Mouse (Mus musculus): ENCODE results near the gene Draxin. TPM values are rescaled to one million over a fixed set of nuclear protein-coding genes. Genes with fewer than 3 reads are reported as not detected.
A peak's percentile ranks its signal among the peaks of the same experiment; 100 is the strongest.

The Draxin gene
- polyA plus RNA-seq, 1 experiment from 2014 or later = 10.4 TPM

DNA sequence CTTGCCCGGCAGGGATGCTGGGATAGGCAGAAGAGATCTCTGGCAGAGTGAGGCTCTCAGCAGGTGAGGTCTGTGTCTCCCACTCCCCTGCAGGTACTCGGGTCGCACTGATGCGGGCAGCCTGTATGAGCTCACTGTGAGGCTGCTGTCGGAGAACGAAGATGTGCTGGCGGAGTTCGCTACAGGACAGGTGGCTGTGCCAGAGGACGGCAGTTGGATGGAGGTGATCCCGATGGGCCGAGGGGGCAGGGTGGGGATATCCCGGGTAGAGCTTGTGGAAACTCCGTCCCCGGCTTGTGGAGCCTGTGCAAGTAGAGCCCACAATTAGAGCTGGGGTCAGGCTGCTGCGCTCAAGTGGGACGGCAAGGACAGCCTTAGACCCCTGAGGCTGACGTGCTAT lies 35.1 kb upstream of the Draxin start:
- Histone ChIP-seq H3K9me3 (replicated peaks) (no peaks in the 10 kb centered on the region), H3K36me3 (no peaks in the 10 kb centered on the region), H3K4me1 (peaks cover 46% of the 10 kb centered on the region), H3K4me2 (no peak overlapping the region), H3K27me3 (replicated peaks) (peaks cover 64% of the 10 kb centered on the region), H3K9ac (replicated peaks) (no peak overlapping the region), H3K27ac (replicated peaks) (no peak overlapping the region; the same call in 1 of the 2 replicates), H3K4me3 (replicated peaks) (no peak overlapping the region)
- ATAC-seq (ENCODE audit: low FRiP score) = no peak
- 5% methylated on average over 17 of the region's 17 CpGs for whole genome bisulfite sequencing

DNA sequence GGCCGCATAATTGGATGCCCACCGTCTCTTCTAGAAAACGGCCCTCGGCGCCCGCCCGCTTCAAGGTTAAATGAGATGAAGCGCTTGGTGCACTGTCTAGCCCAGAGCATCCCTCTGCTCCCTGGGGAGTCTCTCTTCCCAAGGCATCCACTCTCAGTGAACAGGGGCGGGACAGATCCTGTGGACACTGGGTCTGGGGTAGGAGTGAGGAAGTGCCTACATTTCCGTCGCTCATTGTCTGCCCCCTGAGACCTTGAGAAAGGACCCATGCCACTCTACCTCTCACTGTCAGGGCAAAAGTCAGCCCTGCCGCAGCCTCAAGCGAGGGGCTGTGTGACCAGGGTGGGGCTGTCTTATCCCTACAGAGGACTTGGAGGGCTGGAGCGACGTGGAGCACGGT lies 34.0 kb upstream of the Draxin start:
- no peaks in the 10 kb centered on the region for H3K9me3 ChIP-seq (replicated peaks)
- peak overlapping the region; percentile 56 for H3K4me2 ChIP-seq
- peaks cover 51% of the 10 kb centered on the region for H3K4me1 ChIP-seq
- 0% methylated on average over 16 of the region's 16 CpGs for WGBS
- no peak overlapping the region for H3K27ac ChIP-seq (replicated peaks)
- H3K36me3 ChIP-seq = no peaks in the 10 kb centered on the region
- no peak for ATAC-seq (ENCODE audit: low FRiP score)
- peaks cover 55% of the 10 kb centered on the region for H3K27me3 ChIP-seq (replicated peaks)
- no peak overlapping the region; the same call in 1 of the 2 replicates for H3K9ac ChIP-seq (replicated peaks)
- H3K4me3 ChIP-seq (replicated peaks) = peak overlapping the region; percentile 28

DNA sequence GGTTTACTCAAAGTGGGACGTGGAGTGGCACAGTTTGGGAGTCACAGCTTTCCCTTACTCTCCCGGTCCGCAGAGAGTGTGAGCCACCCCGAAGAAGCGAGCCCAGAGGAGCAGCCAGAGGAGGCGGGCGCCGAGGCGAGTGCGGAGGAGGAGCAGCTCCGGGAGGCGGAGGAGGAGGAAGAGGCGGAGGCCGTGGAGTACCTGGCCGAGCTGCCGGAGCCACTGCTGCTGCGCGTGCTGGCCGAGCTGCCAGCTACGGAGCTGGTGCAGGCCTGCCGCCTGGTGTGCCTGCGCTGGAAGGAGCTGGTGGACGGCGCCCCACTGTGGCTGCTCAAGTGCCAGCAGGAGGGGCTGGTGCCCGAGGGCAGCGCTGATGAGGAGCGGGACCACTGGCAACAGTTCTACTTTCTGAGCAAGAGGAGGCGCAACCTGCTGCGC lies 33.5 kb upstream of the Draxin start:
- H3K27me3 ChIP-seq (replicated peaks) = peaks cover 53% of the 10 kb centered on the region
- H3K4me2 ChIP-seq = peak overlapping the region; percentile 56
- H3K9me3 ChIP-seq (replicated peaks) = no peaks in the 10 kb centered on the region
- under 1% methylated on average over 28 of the region's 29 CpGs for WGBS
- no peak for ATAC-seq (ENCODE audit: low FRiP score)
- peak overlapping the region; percentile 28 for H3K4me3 ChIP-seq (replicated peaks)
- H3K27ac ChIP-seq (replicated peaks) = no peak overlapping the region
- peaks cover 51% of the 10 kb centered on the region for H3K4me1 ChIP-seq
- H3K9ac ChIP-seq (replicated peaks) = no peak overlapping the region; the same call in 1 of the 2 replicates
- no peaks in the 10 kb centered on the region for H3K36me3 ChIP-seq

DNA sequence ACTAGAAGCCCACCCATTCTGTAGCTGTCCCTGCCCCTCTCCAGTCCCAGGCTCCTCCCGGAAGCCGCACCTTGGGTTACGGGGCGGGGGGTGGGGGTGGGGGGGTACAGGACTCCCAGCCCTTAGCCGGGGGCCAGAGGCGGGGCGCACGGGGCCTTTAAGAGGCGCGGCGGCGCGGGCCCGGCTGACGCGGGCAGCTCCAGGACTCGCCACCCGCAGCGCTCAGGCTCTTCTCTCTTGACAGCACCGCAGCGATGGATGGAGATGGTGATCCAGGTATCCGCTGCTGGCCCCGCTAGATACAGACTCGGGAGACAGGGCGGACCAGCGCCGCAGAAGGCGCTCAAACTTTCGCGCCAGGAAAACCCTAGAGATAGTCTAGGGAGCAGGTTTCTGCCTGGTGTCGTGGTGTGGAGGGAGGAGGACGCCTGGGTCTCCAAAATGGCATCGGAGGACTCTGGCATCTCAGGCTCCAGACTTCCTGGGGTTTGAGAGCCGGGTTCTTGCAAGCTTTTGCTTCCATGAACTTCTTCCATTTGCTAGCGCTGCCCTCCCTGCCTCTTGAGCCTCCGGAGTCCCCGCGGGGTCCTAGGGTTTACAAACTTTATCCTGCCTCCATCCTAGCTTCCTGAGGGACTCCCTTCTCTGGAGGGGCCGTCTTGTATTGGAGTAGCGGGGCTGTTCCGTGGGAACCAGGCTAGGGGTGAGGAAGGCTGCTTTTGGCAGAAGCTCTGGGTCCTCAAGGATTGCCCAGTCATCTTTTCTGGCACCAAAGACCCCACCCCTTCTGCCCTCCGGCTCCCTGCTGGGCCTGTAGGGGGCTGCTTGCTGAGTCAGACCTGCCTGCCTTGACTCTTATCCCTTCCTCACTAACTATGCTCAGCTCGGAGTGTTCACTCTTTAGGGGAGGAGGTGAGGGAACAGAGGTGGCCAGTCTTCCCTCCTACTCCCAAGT lies 30.2 kb upstream of the Draxin start, which contains the start of the genes Fbxo44 and Fbxo2:
Fbxo44 (minus strand) TSS at position 47 of the 955 bp plus-strand sequence.
Fbxo2 (plus strand) TSS at position 186 of the 955 bp plus-strand sequence.
- 1% methylated on average over 43 of the region's 43 CpGs for WGBS
- Histone ChIP-seq H3K4me3 (replicated peaks) (peak within 1 kb of the TSS; percentile 73), H3K9me3 (replicated peaks) (no peaks in the 10 kb centered on the region), H3K4me1 (peaks cover 61% of the 10 kb centered on the region), H3K36me3 (peaks cover 16% of the 10 kb centered on the region), H3K9ac (replicated peaks) (peak within 1 kb of the TSS; percentile 83), H3K4me2 (peak within 1 kb of the TSS; percentile 94), H3K27ac (replicated peaks) (peak within 1 kb of the TSS; percentile 91), H3K27me3 (replicated peaks) (peaks cover 45% of the 10 kb centered on the region)
- ATAC-seq (ENCODE audit: low FRiP score) = peak; percentile 75

DNA sequence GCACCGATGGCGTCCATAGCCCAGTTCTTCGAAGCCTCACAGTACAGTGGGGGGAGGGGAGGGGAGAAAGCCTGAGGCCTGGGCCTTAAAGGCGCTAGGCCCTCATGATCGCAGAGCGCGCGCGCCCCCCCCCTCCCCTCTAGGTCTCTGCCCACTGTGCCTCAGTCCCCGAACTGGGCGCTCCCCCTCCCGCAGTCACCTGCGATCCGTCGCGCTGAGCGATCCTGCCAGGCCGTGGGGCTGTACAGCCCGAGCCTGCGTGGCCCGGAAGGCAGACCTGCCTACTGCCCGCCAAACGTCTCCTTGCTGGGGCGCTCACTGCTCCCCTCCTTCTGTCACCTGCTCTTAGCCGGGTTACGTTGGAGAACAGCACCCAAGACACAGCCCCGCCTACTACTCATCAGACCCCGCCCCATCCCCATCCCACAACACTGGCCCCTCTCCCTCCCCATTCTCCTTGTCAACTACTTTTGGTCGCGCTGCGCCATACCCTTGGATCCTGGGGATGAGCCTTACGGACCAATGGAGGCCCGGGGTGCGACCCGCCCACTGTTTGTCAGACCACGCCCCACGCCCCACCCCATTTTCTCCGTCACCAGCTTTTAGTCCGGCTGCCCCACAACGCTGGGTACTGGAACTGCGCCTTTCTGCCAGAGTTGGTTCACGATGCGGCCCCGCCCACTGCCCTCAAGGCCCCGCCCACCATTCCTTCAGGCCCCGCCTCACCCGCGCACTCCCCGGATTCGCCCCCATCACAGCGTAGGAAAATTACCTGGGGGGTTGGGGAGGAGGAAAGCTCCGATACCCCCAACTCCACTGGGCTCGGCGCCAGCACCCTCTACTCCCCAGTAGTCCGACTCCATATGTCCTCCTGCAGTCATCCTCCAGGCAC lies 29.3 kb upstream of the Draxin start:
- Histone ChIP-seq H3K27ac (replicated peaks) (peak overlapping the region; percentile 91), H3K4me2 (peak overlapping the region; percentile 94), H3K4me3 (replicated peaks) (peak overlapping the region; percentile 73), H3K27me3 (replicated peaks) (peaks cover 35% of the 10 kb centered on the region), H3K4me1 (peaks cover 54% of the 10 kb centered on the region), H3K36me3 (peaks cover 21% of the 10 kb centered on the region), H3K9ac (replicated peaks) (peak overlapping the region; percentile 83), H3K9me3 (replicated peaks) (no peaks in the 10 kb centered on the region)
- under 1% methylated on average over 53 of the region's 55 CpGs for WGBS
- ATAC-seq (ENCODE audit: low FRiP score) = peak; percentile 91

DNA sequence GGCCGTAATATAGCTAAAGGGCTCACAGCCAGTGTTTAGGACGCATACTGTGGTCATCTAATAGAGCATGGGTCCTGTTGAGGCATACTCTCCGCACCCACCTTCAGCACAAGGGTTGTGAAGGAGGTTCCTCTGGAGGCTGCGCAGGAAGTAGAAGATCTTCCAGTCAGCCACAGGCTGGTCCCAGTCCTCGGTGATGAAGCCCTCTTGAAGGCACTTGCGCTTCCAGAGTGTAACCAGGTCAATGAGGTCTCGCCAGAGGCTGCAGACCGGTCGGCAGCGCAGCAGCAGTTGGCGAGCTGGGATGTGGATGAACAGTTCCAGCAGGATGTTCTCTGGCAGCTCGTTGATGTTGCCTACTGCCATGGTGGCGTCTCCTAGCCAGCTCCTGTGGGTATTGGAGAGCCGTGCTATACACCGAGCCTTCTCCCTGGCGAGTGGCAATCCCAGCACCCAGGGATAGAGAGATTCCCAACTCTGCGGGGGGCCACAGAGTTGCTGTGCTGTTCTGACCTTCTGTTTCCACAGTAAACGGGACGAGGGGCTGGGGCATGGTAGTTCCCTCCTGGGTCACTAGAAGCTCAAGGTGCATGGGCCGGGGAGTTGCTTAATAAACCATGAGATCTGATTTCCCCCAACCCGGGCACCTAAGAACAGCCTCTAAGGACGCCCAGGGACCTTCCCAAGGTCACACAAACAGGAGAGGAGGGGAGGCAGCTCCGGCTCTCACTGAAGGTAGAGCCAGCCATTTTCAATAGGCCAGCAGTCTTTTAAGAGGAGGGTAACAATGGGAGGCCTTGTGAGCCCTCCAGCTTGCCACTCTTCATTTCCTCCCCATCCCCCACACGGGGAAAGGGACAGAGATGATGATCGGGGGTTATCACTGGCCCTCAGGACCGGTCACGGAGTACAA lies 28.2 kb upstream of the Draxin start:
- H3K4me2 ChIP-seq = peak overlapping the region; percentile 94
- peak overlapping the region; percentile 73 for H3K4me3 ChIP-seq (replicated peaks)
- peaks cover 32% of the 10 kb centered on the region for H3K36me3 ChIP-seq
- H3K9ac ChIP-seq (replicated peaks) = peak overlapping the region; percentile 83
- peak overlapping the region; percentile 91 for H3K27ac ChIP-seq (replicated peaks)
- H3K9me3 ChIP-seq (replicated peaks) = no peaks in the 10 kb centered on the region
- peaks cover 44% of the 10 kb centered on the region for H3K4me1 ChIP-seq
- ATAC-seq (ENCODE audit: low FRiP score) = peak; percentile 3; the same call in 1 of the 2 replicates
- 20% methylated on average over 27 of the region's 27 CpGs for WGBS
- H3K27me3 ChIP-seq (replicated peaks) = peaks cover 25% of the 10 kb centered on the region

DNA sequence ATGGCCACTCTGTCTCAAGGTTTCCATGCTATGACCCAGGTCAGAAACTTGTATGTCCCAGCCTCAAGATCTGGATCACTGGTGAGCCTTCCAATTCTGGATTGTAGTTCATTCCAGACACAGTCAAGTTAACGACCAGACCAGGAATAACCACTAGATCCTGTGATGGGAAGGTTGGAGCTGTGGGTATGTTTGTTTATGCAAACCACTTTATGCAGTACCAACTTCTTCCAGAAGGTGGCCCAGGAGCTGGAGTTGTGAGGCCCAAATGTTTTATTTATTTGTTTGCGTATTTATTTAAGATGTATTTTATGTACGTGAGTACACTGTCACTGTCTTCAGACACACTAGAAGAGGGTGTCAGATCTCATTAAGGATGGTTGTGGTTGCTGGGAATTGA lies 24.5 kb upstream of the Draxin start:
- Histone ChIP-seq H3K27ac (replicated peaks) (no peak overlapping the region), H3K9me3 (replicated peaks) (no peaks in the 10 kb centered on the region), H3K4me2 (no peak overlapping the region), H3K4me1 (peaks cover 48% of the 10 kb centered on the region), H3K27me3 (replicated peaks) (no peaks in the 10 kb centered on the region), H3K36me3 (peaks cover 40% of the 10 kb centered on the region), H3K4me3 (replicated peaks) (no peak overlapping the region), H3K9ac (replicated peaks) (no peak overlapping the region)
- no peak for ATAC-seq (ENCODE audit: low FRiP score)
- WGBS = 49% methylated on average over 3 of the region's 3 CpGs

DNA sequence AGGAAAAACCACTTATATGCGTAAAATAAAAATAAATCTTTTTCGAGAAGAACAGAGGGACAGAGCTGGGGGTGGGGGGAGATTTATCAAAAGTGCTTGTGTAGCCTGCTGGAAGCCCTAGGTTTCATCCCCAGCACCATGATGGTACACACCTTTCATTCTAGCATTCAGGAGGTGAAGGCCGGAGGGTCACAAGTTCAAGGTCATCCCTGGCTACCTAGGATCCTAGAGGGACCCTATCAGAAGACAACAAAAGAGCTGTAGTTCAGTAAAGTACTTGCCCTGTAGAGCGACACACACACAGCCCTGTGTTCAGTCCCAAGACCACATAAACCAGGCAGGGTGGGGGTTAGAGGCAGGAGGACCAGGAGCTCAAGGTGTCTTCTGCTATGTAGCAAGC lies 23.5 kb upstream of the Draxin start:
- Histone ChIP-seq H3K4me1 (peaks cover 48% of the 10 kb centered on the region), H3K27me3 (replicated peaks) (no peaks in the 10 kb centered on the region), H3K4me2 (no peak overlapping the region), H3K9ac (replicated peaks) (no peak overlapping the region), H3K9me3 (replicated peaks) (no peaks in the 10 kb centered on the region), H3K4me3 (replicated peaks) (no peak overlapping the region), H3K36me3 (peaks cover 40% of the 10 kb centered on the region), H3K27ac (replicated peaks) (no peak overlapping the region)
- ATAC-seq (ENCODE audit: low FRiP score) = no peak
- 92% methylated on average over 4 of the region's 4 CpGs for WGBS

DNA sequence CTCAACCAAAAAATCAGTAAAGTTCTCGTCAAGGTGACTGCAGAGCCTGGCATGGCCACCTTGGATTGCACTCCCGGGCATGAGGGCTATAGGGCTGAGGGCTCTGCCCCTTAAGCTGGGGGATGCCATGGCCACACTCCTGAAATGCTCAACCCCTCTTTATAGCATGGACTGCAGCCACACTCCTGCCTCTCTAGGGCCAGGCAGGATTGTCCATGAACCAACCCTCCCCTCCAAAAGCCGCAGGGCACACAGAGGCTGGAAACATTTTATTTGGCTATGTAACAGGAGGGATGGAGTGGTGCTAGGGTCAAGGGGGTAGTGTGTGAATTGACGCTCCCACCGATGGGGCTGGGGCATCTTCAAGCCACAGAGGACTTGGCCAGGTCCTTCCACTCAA lies 22.0 kb upstream of the Draxin start:
- Histone ChIP-seq H3K4me1 (peaks cover 35% of the 10 kb centered on the region), H3K36me3 (peaks cover 38% of the 10 kb centered on the region), H3K9me3 (replicated peaks) (no peaks in the 10 kb centered on the region), H3K4me2 (no peak overlapping the region), H3K9ac (replicated peaks) (no peak overlapping the region), H3K27me3 (replicated peaks) (no peaks in the 10 kb centered on the region), H3K4me3 (replicated peaks) (no peak overlapping the region), H3K27ac (replicated peaks) (peak overlapping the region; percentile 96)
- 89% methylated on average over 5 of the region's 5 CpGs for WGBS
- no peak for ATAC-seq (ENCODE audit: low FRiP score)

DNA sequence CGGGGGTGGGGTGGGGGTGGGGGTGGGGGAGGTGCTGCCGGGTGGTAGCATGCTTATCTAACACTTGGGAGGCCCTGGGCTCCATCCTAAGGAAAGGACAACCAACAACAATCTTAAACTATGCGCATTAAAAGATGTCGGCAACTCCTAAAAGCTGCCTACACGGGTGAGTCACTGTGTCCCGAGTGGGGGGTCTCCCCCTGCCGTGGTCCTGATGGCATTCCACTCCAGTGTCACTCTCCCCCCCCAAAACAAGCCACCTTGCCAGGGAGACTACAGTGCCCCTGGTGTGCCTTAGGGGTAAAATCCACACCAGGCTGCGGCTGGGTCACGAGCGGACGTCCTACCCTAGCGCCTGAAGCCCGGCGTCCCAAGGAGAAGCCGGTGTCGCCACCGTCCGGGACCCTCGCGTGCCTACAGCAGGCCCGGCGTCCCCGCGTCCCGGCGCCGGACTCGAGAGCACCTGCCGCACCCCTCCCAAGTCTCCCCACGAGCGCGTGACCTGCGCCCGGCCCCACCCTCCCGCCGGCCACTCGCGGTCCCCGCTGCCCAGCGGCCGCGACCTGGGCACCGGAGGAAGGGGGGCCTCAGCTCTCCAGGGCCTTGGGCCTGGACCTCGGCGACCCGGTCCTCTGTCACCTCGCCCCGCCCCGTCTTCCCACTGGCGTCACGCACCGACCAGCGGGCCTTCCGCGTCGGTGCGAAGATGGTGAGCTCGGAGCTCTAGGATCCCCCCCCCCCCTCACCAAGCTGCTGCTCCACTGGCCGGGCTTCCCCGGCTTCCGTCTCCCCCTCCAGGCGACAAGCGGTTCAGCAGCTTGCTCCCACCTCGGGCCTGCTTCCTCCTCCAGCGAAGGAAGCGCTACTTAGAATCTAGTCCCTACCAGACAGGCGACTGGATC lies 21.0 kb upstream of the Draxin start, which contains the start of gene Fbxo6:
Fbxo6 (minus strand) TSS at position 874 of the 902 bp plus-strand sequence.
- Histone ChIP-seq H3K9ac (replicated peaks) (peak within 1 kb of the TSS; percentile 72), H3K4me2 (peak within 1 kb of the TSS; percentile 97), H3K36me3 (peaks cover 40% of the 10 kb centered on the region), H3K9me3 (replicated peaks) (no peaks in the 10 kb centered on the region), H3K4me1 (peaks cover 24% of the 10 kb centered on the region), H3K27me3 (replicated peaks) (no peaks in the 10 kb centered on the region), H3K4me3 (replicated peaks) (peak within 1 kb of the TSS; percentile 60), H3K27ac (replicated peaks) (peak within 1 kb of the TSS; percentile 96)
- ATAC-seq (ENCODE audit: low FRiP score) = peak; percentile 90
- WGBS = 1% methylated on average over 66 of the region's 67 CpGs

Data from neural tube, embryonic 15.5 days (tissue).